Mouse (Mus musculus): ENCODE data around the gene Smyd3.

GRCm38 (mm10) chr1:179553949-179554347 is 36.1 kb upstream of the Smyd3 start:
- no peak for TF ChIP-seq CTCF (IDR thresholded peaks at IDR 0.05)
- TF ChIP-seq EP300 (IDR thresholded peaks at IDR 0.05) = no peak
